Mouse (Mus musculus): ENCODE measurements around the gene Zscan4-ps2. TPM values are rescaled to one million over a fixed set of nuclear protein-coding genes. Genes with fewer than 3 reads are reported as not detected.
"Not testable (repeated sequence)": the region's sequence is repeated elsewhere in the genome, so short reads cannot be mapped to it uniquely, and the experiment has no call there.

Zscan4-ps2 gene
- polyA plus RNA-seq (2016; fragmentation: Nextera tagmentation; extraction: Ambion mirVana) = not detected in 2 replicates

- not testable (repeated sequence) for H3K27me3 ChIP-seq; H3K27ac ChIP-seq; H3K4me3 ChIP-seq (replicated peaks); ATAC-seq (ENCODE audit: low FRiP score); H3K36me3 ChIP-seq (replicated peaks); H3K4me1 ChIP-seq; H3K9ac ChIP-seq; H3K4me2 ChIP-seq; H3K9me3 ChIP-seq
- WGBS = 85% methylated on average over 1 of the region's 1 CpGs
Observed at GRCm38 (mm10) chr7:11514010-11514409, at the start of gene Zscan4-ps2. Gene Zscan4-ps2, plus strand, starts transcription at chr7:11514310.

Other genes starting within 250 kb of the Zscan4-ps2 start
- gene Zscan4e, start 203.6 kb upstream of the Zscan4-ps2 start, polyA plus RNA-seq (2016; fragmentation: Nextera tagmentation; extraction: Ambion mirVana) = not detected in 2 replicates
- not detected in 2 replicates for gene Zscan4f, start 116.4 kb upstream of the Zscan4-ps2 start, polyA plus RNA-seq (2016; fragmentation: Nextera tagmentation; extraction: Ambion mirVana)
- gene Zscan4-ps3, start 95.0 kb downstream of the Zscan4-ps2 start, polyA plus RNA-seq (2016; fragmentation: Nextera tagmentation; extraction: Ambion mirVana) = not detected in 2 replicates
- gene Vmn1r72, start 165.8 kb downstream of the Zscan4-ps2 start, polyA plus RNA-seq (2016; fragmentation: Nextera tagmentation; extraction: Ambion mirVana) = not detected in 2 replicates
- not detected in 2 replicates for gene Vmn1r73, start 216.0 kb downstream of the Zscan4-ps2 start, polyA plus RNA-seq (2016; fragmentation: Nextera tagmentation; extraction: Ambion mirVana)

Data from forebrain, embryonic 12.5 days (tissue).